Mouse (Mus musculus) liver (tissue): ENCODE data around the gene Tmsb15b1.
A peak's percentile ranks its signal among the peaks of the same experiment; 100 is the strongest.
"Not testable (repeated sequence)": the region's sequence is repeated elsewhere in the genome, so short reads cannot be mapped to it uniquely, and the experiment has no call there.

Experiments used
- DNase-seq: peaks from one replicate; pipeline ENCODE4 v3.0.0-alpha.2; 2020; ENCODE audit warnings: mixed read lengths

Tmsb15b1 gene

GRCm38 (mm10) chrX:136976424-136977084 lies at the start of gene Tmsb15b1, which contains the start of gene Tmsb15l:
Tmsb15b1 (minus strand) TSS chrX:136976874.
Tmsb15l (minus strand) TSS chrX:136976869.
- peak; percentile 61 for DNase-seq

DNA sequence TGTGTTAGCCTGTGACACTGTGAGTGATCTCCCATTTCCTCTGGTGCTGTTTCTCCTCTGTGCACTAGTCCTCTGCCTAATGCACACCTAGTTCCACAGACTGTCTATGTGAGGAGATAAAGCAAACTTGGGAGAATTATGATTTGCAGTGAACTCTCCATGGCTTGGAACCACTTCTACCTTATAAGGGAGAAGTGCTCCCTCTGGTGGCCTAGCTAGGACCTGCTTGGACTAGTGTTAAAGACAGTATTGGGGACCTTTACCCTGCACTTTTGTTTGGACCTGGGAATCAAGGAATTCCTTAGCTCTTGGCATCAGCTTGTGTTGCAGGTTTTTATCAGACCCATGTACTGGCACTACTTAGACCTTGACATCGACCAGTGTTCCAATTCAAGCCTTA lies 42.6 kb upstream of the Tmsb15b1 start:
- peak; percentile 60 for DNase-seq

- DNase-seq = no peak
Measured at GRCm38 (mm10) chrX:137017668-137018067, 41.0 kb upstream of the Tmsb15b1 start.

DNA sequence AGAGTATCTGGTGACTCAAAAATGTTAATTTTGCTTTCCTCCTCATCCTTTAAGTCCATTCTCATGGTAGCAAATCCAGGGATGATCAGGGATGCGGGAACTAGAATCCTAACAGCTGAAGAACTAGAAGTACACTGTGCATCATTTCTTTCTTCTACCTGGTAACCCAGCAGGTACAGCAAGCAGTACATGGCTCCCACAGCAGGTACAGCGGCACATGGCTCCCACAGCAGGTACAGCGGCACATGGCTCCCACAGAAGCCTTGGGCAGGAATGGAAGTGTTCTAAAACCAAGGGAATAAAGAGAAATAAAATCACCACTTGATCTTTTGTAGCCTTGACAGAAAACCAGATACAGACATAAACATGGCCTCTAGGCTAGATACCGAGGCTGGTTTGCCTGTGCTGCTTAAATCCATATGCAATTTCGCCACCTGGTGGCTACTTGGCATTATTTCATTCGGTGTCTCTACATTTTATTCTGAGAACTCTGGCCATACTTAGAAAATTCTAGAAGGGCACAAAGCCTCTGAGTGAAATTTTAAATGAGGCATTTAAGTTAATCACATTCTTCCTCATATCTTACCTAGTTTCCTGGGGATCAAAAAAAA lies 38.5 kb upstream of the Tmsb15b1 start:
- peak; percentile 37 for DNase-seq

DNA sequence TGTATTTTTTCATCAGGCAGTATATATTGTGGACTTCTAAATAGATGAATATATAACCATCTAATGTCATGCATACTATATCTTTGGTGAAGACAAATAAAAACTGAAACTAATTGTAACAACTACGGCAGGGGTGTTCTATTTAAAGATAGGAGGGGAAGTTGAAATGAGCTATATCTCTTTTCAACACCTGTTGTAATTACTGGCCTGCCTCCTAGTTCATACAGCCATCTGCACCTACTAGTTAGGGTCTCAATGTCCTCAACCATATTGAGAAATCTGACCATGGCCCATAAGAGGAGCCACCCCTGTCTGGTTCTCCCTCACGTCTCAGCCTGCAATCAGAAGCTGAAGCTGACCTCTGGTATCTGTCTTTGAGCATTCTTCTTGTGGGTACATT lies 19.6 kb upstream of the Tmsb15b1 start:
- no peak for DNase-seq

GRCm38 (mm10) chrX:136993641-136994040 lies 17.0 kb upstream of the Tmsb15b1 start:
- DNase-seq = no peak

GRCm38 (mm10) chrX:136992978-136993547 lies 16.4 kb upstream of the Tmsb15b1 start, which contains the start of gene Zcchc18:
Zcchc18 (plus strand) TSS chrX:136993155.
- DNase-seq = peak; percentile 41

- DNase-seq = no peak
Measured at GRCm38 (mm10) chrX:136992191-136992965, 15.7 kb upstream of the Tmsb15b1 start.

GRCm38 (mm10) chrX:136991274-136991673 lies 14.6 kb upstream of the Tmsb15b1 start:
- no peak for DNase-seq

GRCm38 (mm10) chrX:136986039-136986438 lies 9.4 kb upstream of the Tmsb15b1 start:
- DNase-seq = no peak

DNA sequence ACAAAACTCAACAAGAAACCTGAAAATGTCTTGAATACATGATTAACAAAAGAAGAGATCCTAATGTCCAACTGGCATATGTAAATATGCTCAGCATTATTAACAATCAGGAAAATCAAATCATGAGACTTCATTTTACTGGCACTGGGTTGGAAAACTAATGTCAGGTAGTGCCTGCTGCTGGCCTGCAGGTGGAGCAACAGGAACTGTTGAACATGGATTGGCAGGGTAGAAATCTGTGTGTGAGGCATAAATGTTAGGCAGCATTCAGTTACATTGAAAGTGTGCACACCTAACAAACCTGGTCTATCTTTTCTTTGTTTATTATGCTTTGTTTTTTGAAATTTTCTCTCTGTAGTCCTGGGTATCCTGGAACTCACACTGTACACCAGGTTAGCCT lies 1.9 kb upstream of the Tmsb15b1 start:
- DNase-seq = no peak

DNA sequence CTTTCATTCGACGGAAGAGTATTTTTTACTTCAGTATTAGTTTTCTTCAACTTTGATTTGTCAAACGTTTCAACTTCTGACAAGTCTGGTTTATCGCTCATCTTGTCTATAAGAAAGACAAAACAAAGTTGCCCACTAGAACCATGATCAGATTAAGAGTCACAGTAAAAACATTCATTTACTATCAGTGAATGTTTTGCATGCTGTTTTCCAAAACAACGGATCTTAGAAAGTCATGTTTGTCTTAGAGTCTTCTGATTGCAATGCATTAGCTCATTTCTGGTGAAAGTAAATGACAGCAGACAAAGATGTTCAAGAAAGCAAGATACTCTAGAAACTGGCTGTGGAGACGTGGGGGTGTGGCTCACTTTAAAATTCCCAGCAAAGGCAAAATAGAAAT lies 1.3 kb downstream of the Tmsb15b1 start, which contains the start of gene Tmsb15b2:
Gene Tmsb15b2, minus strand, starts transcription at position 101 of the 400 bp plus-strand sequence.
- not testable (repeated sequence) for DNase-seq

GRCm38 (mm10) chrX:136959688-136960087 lies 17.0 kb downstream of the Tmsb15b1 start:
- DNase-seq = no peak

GRCm38 (mm10) chrX:136958300-136958699 lies 18.4 kb downstream of the Tmsb15b1 start:
- not testable (repeated sequence) for DNase-seq

- peak; percentile 24 for DNase-seq
Measured at GRCm38 (mm10) chrX:136957583-136958279, 18.9 kb downstream of the Tmsb15b1 start.

DNA sequence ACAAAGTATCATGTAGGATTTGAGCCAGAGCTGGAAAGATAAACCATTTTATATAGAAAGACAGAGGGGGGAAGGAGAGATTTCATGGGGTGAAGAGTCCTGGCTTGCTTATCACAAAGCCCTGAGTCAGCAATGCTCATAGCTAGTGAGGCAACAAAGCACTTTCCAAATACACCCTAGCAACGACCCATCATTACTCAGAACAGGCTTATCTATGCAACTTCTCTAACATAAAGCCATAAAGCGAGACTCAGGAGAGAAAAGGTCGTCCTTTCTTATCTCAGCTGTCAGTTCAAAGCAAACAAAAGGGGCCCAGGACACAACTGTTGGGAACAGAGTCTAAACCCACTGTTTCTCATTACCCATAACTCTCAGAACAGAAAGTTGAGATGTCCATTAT lies 38.7 kb downstream of the Tmsb15b1 start:
- DNase-seq = no peak

DNA sequence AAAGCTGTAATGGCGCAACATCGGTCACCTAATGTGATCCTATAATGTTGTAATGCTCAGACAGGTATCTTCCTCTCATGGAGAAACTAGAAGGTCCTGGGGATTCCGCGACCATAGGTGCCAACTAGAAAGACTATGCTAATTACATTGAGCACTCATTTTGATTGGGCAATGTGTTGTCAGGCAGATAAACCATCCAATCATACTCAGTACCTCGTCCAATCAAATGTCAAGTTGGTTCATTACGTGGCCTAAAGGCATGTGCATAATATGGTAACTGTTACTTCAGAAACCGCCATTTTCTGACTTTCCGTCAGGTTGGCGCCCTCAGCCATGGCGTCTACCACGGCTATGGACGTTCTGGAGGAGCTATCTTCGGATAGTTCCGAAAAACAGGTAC lies 49.6 kb downstream of the Tmsb15b1 start, which contains the start of gene H2bfm:
Gene H2bfm, plus strand, starts transcription at position 295 of the 400 bp plus-strand sequence.
- no peak for DNase-seq

- no peak for DNase-seq
Measured at GRCm38 (mm10) chrX:136925863-136926262, 50.8 kb downstream of the Tmsb15b1 start.
